Mouse (Mus musculus): ENCODE measurements around the gene Knstrn. TPM values are rescaled to one million over a fixed set of nuclear protein-coding genes. Genes with fewer than 3 reads are reported as not detected.

Knstrn gene
- total RNA-seq, 4 experiments from 2014 or later: 0.97 to 1.9 (median 1.5) TPM

DNA sequence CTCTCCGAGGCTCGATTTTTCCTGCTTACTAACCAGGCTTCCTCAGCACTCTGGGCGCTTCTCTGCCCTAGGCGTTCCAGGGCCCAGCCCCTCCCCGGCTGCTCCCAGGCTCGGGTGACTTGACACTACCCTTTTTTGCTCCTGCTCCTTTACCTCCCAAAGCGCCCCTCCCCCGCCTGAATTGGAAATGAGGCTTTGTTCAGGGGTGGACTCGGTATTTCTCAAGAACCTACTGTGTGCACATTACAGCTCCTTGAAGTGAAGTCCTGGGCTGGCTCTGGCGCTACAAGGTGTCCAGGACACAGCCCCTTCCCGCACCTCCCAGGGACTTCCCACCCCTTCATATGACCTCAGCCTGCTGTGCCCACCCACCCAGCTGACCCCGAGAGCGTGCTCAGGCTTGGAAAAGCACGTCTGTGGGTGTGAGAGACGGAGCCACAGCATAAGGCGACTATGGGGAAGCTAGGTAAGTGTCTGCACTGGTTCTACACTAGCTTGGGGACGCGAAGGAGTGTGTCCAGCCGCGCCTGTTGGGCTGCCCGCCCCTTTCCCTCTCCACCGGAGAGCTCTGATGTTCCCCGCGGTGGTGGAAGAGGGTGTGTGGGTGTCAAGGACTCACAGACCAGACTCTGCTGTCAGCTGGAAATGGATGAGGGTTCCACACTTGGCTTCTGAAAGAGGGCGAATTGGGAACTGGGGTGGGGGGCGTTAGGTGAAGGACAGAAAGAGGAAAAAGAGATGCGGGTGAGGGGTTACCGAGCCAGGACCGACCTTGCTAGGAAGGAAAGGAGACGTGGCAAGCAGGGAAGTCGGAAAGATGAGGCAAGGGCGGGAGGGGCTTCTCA lies 86.4 kb downstream of the Knstrn start, which contains the start of gene Bahd1:
Gene Bahd1, plus strand, starts transcription at position 397 of the 845 bp plus-strand sequence.
- peak; percentile 15 to 50 for DNase-seq (ENCODE audit: low spot score in 2 of 2)

- DNase-seq (ENCODE audit: low spot score in 2 of 2): peak in 1 of 2 experiments; percentile 30
Observed at GRCm38 (mm10) chr2:118900826-118901140, 87.0 kb downstream of the Knstrn start.

DNA sequence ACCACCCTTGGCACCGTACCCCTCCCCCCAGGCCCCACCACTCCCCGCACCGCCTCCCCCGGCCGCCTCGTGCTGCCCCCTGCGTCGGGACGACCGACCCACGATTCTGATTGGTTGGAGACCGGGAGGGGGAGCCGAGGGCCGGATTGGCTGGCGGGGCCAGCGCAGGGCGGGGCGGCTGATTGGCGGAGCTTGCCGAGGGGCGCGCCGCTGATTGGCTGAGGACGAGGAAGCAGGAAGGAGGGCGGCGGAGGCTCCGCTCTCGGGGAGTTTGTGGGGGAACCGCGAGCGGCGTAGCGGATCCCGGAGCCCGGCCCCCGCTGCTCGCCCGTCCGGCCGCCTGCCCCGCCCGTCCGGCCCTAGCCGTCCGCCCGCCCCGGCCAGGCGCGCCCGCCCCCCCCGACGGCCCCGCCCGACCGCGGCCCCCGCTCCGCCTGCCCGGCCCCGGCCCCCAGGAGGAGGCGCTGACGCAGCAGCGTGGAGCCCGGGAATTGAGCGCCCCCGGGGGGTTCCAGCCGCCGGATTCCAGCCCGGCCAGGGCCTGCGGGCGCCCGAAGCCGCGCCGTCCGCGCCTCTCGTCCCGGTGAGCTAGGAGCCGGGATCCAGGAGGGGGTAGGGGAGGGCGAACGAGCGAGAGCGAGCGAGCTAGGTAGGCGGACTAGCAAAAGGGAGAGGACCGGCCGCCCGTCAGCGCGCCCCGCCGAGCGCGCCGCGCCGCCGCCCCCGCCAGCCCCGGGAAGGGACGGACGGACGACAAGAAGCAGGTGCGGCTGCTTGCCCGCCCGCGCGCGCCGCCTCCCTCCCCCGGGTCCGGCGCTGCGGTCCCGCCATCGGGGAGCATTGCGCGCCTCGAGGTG lies 87.6 kb downstream of the Knstrn start:
- peak; percentile 91 to 96 for DNase-seq (ENCODE audit: low spot score in 2 of 2)

DNA sequence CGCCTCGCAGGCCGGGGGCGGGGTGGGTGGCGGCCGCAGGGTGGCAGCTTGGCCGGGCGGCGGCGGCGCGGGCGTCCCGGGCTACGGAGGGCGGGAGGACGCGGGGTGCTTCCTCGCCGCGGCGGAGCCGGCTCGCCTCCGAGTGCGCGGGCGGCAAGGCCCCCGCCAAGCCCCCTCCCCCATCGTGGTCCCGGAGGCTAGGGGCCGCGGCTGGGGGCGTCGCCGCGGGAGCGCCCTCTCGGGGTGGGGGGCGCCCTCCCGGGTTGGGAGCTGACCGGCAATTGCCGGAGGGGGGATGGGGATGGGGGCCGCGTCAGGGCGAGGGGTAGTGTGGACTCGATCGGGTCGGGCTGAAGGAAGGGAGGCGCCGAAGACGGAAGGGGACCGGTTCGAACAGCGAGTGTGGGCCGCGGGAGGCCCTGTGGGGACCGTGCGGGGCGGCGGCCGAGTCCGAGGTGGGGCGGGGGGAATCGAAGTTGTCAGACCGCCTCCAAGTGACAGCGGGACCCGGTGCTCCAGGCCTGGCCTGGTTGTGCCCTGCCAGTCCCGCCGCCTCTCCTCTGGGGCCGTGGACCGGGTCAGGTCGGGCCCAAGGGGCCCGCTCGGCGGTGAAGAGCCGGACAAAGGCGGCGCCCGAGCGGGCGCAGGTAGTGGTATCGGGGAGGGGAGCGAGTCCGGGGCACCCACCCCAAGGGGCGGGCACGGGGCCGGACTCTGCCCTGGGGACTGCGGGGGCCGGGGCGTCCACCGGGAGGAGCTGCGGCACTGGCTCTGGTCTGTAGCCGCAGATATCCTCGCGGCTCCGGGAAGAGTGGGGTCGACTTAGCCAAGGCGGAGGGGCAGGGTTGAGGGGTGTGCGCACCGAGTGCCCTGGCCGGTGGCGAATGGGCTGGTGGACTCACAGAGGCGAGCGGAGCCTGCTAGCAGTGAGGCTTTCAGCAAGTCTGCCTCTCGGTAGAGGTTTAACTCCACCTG lies 88.5 kb downstream of the Knstrn start:
- peak in 1 of 2 experiments; percentile 38 for DNase-seq (ENCODE audit: low spot score in 2 of 2)

DNA sequence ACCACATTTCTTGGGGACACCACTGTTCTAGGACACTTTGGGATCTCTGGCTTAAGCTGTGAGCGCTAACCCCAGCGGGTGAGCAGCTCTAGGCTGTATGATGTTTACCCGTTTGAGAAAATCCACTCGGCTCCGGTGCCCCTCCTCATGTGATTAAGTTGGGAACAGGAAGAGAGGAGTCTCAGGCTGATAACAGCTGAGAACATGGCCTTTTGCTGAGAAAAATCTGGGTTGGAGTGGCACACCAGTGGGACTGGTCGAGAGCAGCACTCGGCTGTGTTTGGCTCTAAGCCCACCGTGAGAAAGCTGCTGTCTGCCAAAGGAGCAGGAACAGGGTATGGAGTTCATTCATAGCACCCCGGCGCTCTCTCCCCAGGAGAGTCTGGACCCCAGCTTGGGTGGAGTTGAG lies 89.5 kb downstream of the Knstrn start:
- DNase-seq (ENCODE audit: low spot score in 2 of 2): no peak

Other genes starting within 250 kb of the Knstrn start
- 1 to 10 TPM in 3 of 4 experiments, under 1 TPM in 1; 0.98 to 2.6 (median 1.8) TPM for gene Bub1b, start 215.8 kb upstream of the Knstrn start, total RNA-seq (2022)
- 10 to 100 TPM; 68.1 to 87.8 (median 77.2) TPM for gene Pak6, start 150.7 kb upstream of the Knstrn start, total RNA-seq (2022)
- gene Ankrd63, start 110.0 kb upstream of the Knstrn start, total RNA-seq (2022): 10 to 100 TPM; 36.4 to 40.9 (median 38.5) TPM
- 1 to 10 TPM; 2.9 to 5.7 (median 4.3) TPM for gene Plcb2, start 85.6 kb upstream of the Knstrn start, total RNA-seq (2022)
- gene Inafm2, start 68.2 kb upstream of the Knstrn start, total RNA-seq (2022): 10 to 100 TPM; 45.3 to 49.6 (median 47.4) TPM
- 1 to 10 TPM; 4.2 to 6.3 (median 5.7) TPM for gene Ccdc9b, start 51.3 kb upstream of the Knstrn start, total RNA-seq (2022)
- not detected for gene Phgr1, start 41.2 kb upstream of the Knstrn start, total RNA-seq (2022)
- 100 to 1,000 TPM; 179 to 192 (median 185) TPM for gene Disp2, start 34.3 kb upstream of the Knstrn start, total RNA-seq (2022)
- gene Ivd, start 48.0 kb downstream of the Knstrn start, total RNA-seq (2022): 10 to 100 TPM; 72.7 to 88.6 (median 75.3) TPM
- gene Bahd1, start 86.4 kb downstream of the Knstrn start, total RNA-seq (2022): 10 to 100 TPM; 41.8 to 49.3 (median 42.6) TPM
- 1 to 10 TPM; 2.6 to 4.1 (median 3.3) TPM for gene Chst14, start 112.5 kb downstream of the Knstrn start, total RNA-seq (2022)
- 10 to 100 TPM; 43.1 to 49.6 (median 46.5) TPM for gene Ccdc32, start 215.4 kb downstream of the Knstrn start, total RNA-seq (2022)
- gene Rpusd2, start 220.8 kb downstream of the Knstrn start, total RNA-seq (2022): 1 to 10 TPM; 6.6 to 9.1 (median 8.0) TPM
- gene Knl1, start 233.1 kb downstream of the Knstrn start, total RNA-seq (2022): 1 to 10 TPM in 1 of 4 experiments, under 1 TPM in 3; 0.21 to 1.0 (median 0.29) TPM